Mouse (Mus musculus) midbrain, embryonic 15.5 days (tissue): ENCODE data around the gene Gm20388. TPM values are rescaled to one million over a fixed set of nuclear protein-coding genes. Genes with fewer than 3 reads are reported as not detected.

Experiments used
- ATAC-seq: fragments of 200-750 bp; cut with Nextera tagmentation; replicated peaks from 2 replicates; pipeline ENCODE4 v1.8.0; 2017; ENCODE audit warnings: moderate TSS enrichment
- H3K27ac ChIP-seq: fragments of 300-500 bp; sonication (generic); 2 replicates; pipeline ENCODE4 v1.5.1; 2015; ENCODE audit warnings: mild to moderate bottlenecking, inconsistent platforms
- H3K27me3 ChIP-seq: fragments of 300-500 bp; sonication (generic); replicated peaks from 2 replicates; pipeline ENCODE4 v1.6.1; 2015; ENCODE audit warnings: inconsistent platforms
- H3K36me3 ChIP-seq: fragments of 300-500 bp; sonication (generic); replicated peaks from 2 replicates; pipeline ENCODE4 v1.6.1; 2015; ENCODE audit warnings: inconsistent platforms
- H3K4me1 ChIP-seq: fragments of 300-500 bp; sonication (generic); 2 replicates; pipeline ENCODE4 v1.6.1; 2015; ENCODE audit warnings: inconsistent platforms
- H3K4me2 ChIP-seq: fragments of 300-500 bp; sonication (generic); 2 replicates; pipeline ENCODE4 v1.6.1; 2015; ENCODE audit warnings: inconsistent platforms, mild to moderate bottlenecking, moderate library complexity
- H3K4me3 ChIP-seq: fragments of 300-500 bp; sonication (generic); 2 replicates; pipeline ENCODE4 v1.5.1; 2015; ENCODE audit warnings: mild to moderate bottlenecking, inconsistent platforms
- H3K9ac ChIP-seq: fragments of 300-500 bp; sonication (generic); 2 replicates; pipeline ENCODE4 v1.6.1; 2015; ENCODE audit warnings: mild to moderate bottlenecking, inconsistent platforms
- H3K9me3 ChIP-seq: fragments of 300-500 bp; sonication (generic); 2 replicates; pipeline ENCODE4 v1.6.1; 2016; ENCODE audit warnings: inconsistent platforms
- WGBS: fragments of 180-500 bp; shearing (Covaris S2); methylation state at CpG from one replicate; pipeline ENCODE4 v1.1.7; 2015; ENCODE audit warnings: mixed read lengths; 5-methylcytosine and 5-hydroxymethylcytosine counted together
- polyA plus RNA-seq: library from polyadenylated mRNA; unstranded; fragments of >200 nt; fragmentation: Nextera tagmentation; extraction: Ambion mirVana; gene quantifications from 2 replicates; pipeline ENCODE4 v1.2.1, GENCODE M21; 2015

Gene Gm20388
- polyA plus RNA-seq, 1 experiment from 2014 or later = 5.6 TPM

DNA sequence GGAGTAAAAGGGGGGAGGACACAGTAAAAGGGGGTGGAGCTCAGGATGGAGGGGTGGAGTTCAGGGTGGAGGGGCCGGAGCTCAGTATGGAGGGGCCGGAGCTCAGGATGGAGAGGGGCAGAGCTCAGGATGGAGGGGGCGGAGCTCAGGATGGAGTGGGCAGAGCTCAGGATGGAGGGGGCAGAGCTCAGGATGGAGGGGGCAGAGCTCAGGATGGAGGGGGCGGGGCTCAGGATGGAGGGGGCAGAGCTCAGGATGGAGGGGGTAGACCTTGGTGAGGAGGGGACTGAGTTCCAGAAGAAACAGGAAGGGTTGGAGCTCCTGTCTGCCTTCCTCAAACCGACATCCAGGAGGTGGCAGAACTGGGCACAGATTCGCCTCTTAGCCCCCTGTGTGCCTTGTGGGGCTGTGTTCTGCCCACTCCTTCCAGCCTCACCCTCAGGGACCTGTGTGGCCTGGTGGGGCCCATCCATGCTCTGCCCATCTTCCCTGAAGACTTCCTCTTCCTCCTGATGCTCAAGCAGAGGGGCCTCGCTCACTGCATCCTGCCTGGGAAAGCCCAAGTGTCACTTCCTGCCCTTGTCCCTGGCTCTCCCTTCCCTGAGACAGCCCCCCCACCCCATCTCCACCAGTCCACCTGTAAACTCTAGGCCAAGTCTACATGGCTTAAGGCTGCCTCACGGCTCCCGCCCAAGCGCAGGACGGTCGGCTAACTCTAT lies 2586.5 kb downstream of the Gm20388 start:
- no peak for ATAC-seq
- Histone ChIP-seq H3K9me3 (no peaks in the 10 kb centered on the region), H3K27me3 (no peaks in the 10 kb centered on the region), H3K27ac (no peak overlapping the region), H3K4me2 (no peak overlapping the region), H3K36me3 (no peaks in the 10 kb centered on the region), H3K4me1 (no peaks in the 10 kb centered on the region), H3K4me3 (no peak overlapping the region), H3K9ac (no peak overlapping the region)
- WGBS = 85% methylated on average over 12 of the region's 12 CpGs

DNA sequence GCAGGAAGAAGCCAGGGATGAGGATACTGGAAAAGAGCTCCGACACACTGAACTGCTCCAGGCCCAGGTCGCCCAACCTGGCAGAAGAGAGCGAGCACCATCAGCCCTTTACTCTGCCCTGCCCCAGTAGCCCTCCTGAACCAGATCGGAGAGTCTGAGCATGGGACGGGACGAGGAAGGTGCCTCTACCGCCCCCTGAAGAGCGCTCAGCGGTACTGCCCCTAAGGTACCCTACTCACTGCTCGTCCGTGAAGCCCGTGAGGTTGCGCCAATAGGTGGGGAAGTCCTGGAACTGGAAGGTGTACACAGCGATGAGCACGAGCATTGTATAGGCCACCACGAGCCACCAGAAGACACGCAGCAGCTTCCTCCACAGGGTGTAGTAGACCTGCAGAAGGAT lies 2587.3 kb downstream of the Gm20388 start:
- no peak for ATAC-seq
- Histone ChIP-seq H3K9me3 (no peaks in the 10 kb centered on the region), H3K9ac (no peak overlapping the region), H3K27me3 (no peaks in the 10 kb centered on the region), H3K27ac (no peak overlapping the region), H3K4me3 (no peak overlapping the region), H3K4me1 (no peaks in the 10 kb centered on the region), H3K36me3 (no peaks in the 10 kb centered on the region), H3K4me2 (no peak overlapping the region)
- 65% methylated on average over 17 of the region's 17 CpGs for WGBS

DNA sequence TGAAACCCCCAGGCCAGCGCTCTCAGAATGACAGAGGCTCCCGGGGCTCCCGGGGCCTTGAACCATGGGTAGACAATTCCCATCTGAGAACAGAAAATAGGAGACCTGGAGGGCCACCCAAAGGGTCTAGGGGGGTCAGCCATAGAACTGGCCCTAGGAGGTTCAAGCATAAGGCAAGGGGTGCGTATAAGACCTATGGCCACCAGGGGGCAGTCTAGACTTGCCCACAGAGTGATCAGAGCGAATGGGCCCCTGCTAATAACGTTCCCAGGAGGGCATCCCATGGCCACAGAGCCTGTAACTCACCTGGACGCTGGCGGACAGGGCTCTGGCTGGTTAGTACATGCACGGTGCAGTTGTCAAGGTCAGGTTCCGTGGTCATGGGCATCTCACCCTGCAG lies 2590.2 kb downstream of the Gm20388 start:
- Histone ChIP-seq H3K4me3 (no peak overlapping the region), H3K36me3 (no peaks in the 10 kb centered on the region), H3K9me3 (no peaks in the 10 kb centered on the region), H3K9ac (no peak overlapping the region), H3K4me2 (no peak overlapping the region), H3K4me1 (no peaks in the 10 kb centered on the region), H3K27me3 (no peaks in the 10 kb centered on the region), H3K27ac (no peak overlapping the region)
- 36% methylated on average over 10 of the region's 10 CpGs for WGBS
- ATAC-seq = 0 out of 2 replicates have a peak, but pooled peaks have one; percentile 37

- no peak overlapping the region for H3K27ac ChIP-seq
- H3K4me1 ChIP-seq = no peaks in the 10 kb centered on the region
These were observed 2600.9 kb downstream of the Gm20388 start for GRCm38 (mm10) chr8:122511552-122511951.

DNA sequence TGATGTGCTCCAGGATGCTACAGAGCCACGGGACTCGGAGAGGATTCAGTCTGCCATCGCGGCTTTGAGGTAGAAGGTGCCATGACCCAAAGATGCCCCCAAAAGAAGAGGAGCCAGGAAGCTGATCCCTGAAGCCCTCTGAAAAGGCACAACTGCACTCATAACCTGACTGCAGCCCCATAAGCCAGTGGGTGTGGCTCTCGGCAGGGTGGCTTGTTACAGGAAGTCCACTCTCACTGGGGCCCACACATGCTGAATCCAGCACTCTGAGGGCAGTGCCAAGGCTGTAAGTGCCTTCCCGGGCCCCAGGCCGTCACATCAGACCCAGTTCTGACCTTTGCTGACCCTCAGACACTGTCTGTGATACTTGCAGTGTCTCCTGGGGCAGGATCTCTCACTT lies 2601.8 kb downstream of the Gm20388 start:
- no peak overlapping the region for H3K4me2 ChIP-seq
- no peaks in the 10 kb centered on the region for H3K9me3 ChIP-seq
- 80% methylated on average over 7 of the region's 7 CpGs for WGBS
- H3K27ac ChIP-seq = no peak overlapping the region
- H3K4me1 ChIP-seq = no peaks in the 10 kb centered on the region
- H3K27me3 ChIP-seq = no peaks in the 10 kb centered on the region
- H3K4me3 ChIP-seq = no peak overlapping the region
- H3K36me3 ChIP-seq = no peaks in the 10 kb centered on the region
- ATAC-seq = no peak
- no peak overlapping the region for H3K9ac ChIP-seq

More at GRCm38 (mm10) chr8:122511552-122511951, 2600.9 kb downstream of the Gm20388 start:
- 81% methylated on average over 16 of the region's 16 CpGs for WGBS
- Histone ChIP-seq H3K4me2 (no peak overlapping the region), H3K27me3 (no peaks in the 10 kb centered on the region), H3K9ac (no peak overlapping the region), H3K36me3 (no peaks in the 10 kb centered on the region), H3K9me3 (no peaks in the 10 kb centered on the region), H3K4me3 (no peak overlapping the region)
- no peak for ATAC-seq

DNA sequence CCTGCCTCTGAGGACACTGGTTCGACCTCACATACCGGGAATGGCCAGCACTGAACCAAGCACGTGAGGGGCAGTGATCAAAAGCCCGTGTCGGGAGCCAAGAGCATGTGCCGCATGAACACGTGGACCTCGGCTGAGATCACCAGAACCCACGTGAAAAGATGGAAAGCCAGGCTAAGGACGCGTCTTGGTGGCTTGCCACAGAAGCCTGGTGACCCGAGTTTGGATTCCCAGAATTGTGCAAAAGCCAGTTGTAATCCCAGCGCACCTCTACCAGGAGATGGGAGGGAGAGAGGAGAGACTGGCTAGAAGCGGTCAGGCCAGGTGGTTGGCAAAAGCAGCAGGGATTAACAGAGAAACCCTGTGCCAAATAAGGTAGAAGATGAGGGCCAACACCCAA lies 2605.1 kb downstream of the Gm20388 start:
- Histone ChIP-seq H3K9me3 (no peaks in the 10 kb centered on the region), H3K4me2 (no peak overlapping the region), H3K9ac (no peak overlapping the region), H3K4me3 (no peak overlapping the region), H3K4me1 (no peaks in the 10 kb centered on the region), H3K27me3 (no peaks in the 10 kb centered on the region), H3K36me3 (no peaks in the 10 kb centered on the region), H3K27ac (no peak overlapping the region)
- ATAC-seq = no peak
- WGBS = 90% methylated on average over 14 of the region's 14 CpGs

DNA sequence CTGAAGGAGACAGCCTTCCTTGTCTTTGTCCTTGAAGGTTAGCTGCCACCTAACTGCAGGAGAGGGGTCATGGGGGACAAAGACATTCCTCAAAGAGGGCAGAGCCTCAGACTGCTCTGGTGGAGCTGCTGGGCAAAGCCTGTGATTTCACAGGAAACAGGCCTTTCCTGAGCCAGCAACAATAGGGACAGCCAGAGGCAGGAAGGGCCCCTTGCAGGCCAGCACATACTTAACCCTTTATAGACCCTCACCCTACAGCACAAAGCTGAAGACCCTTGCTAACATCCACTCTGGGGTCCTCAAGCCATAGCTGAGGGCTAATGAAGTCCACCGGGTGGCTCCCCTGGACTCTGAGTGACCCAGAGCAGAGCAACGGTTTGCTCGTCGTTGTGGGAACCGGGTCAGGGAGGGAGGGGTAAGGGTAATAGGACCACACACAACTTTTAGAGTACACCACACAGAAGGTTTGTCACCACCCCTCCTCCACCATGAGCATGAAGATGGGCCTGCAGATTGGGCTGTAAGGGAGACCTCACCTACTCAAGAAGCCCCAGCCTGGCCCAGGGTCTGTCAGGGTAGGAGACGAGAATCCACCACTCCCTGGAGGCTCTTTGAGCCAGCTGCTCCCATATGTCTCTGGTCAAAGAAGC lies 2607.0 kb downstream of the Gm20388 start:
- H3K4me2 ChIP-seq = no peak overlapping the region
- no peak overlapping the region for H3K9ac ChIP-seq
- 34% methylated on average over 6 of the region's 6 CpGs for WGBS
- ATAC-seq = no peak
- H3K27me3 ChIP-seq = no peaks in the 10 kb centered on the region
- H3K9me3 ChIP-seq = no peaks in the 10 kb centered on the region
- H3K4me1 ChIP-seq = no peaks in the 10 kb centered on the region
- H3K4me3 ChIP-seq = no peak overlapping the region
- no peak overlapping the region for H3K27ac ChIP-seq
- H3K36me3 ChIP-seq = no peaks in the 10 kb centered on the region

DNA sequence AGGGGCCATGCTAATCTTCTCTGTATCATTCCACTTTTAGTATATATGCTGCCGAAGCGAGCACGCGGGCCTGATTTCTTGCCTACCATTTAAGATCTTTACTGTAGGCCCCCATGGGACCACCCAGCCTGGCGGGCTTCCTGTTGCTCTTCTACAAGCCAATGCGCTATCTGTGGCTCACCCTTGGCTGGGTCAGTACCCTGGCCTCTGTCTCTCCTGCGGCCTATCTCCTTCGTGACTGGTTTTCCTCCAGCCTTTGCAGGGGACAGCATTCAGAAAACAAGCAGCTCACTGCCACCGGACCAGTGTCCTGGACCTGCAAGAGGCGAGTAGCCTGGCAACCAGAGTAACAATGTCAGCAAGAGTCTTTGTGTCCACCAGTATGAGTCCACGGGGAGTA lies 2610.0 kb downstream of the Gm20388 start:
- ATAC-seq = no peak
- Histone ChIP-seq H3K9ac (no peak overlapping the region), H3K9me3 (no peaks in the 10 kb centered on the region), H3K36me3 (no peaks in the 10 kb centered on the region), H3K4me3 (no peak overlapping the region), H3K4me2 (no peak overlapping the region), H3K27ac (no peak overlapping the region), H3K4me1 (peaks cover 18% of the 10 kb centered on the region), H3K27me3 (no peaks in the 10 kb centered on the region)
- 75% methylated on average over 11 of the region's 11 CpGs for WGBS

- Histone ChIP-seq H3K27ac (peak overlapping the region; percentile 19; the same call in 1 of the 2 replicates), H3K9ac (no peak overlapping the region)
- no peak; the same call in 1 of the 2 replicates for ATAC-seq
These were observed 2612.4 kb downstream of the Gm20388 start for GRCm38 (mm10) chr8:122522796-122523651.

DNA sequence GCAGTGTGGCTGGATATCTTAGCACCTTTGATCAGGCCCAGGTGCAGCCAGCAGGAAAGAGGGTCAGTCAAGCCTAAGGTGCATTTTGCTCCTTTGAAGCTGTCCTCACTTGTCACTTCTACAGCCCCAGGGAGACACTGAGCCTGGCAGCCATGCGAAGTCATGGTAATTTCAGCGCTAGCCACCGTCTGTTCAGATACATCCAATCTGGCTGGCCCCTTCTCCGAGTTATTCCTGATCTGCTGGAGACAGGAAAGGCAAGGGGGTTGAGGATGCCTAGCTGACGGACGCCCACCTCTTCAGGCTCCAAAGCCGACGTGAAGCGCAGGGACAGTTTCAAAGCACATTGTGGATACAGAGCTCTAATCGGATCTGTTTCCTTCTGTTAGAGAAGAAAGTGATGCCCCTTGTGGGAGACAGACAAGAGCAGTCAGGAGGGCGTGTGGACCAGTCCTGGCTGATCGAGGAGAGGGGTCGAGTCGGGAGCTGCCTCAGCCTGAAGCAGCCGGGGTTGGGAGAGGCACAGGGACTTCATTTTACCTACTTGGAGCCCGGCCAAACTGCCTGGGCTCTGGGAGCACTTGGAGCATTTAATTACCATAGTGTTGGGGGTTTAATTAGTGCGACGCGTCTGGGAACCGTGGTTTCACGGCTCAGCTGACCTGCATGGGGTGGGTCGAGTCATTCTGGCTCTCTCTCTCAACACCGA lies 2613.2 kb downstream of the Gm20388 start:
- Histone ChIP-seq H3K9ac (no peak overlapping the region), H3K4me3 (no peak overlapping the region)
- ATAC-seq = no peak

More at GRCm38 (mm10) chr8:122522796-122523651, 2612.4 kb downstream of the Gm20388 start:
- 57% methylated on average over 14 of the region's 14 CpGs for WGBS
- Histone ChIP-seq H3K4me2 (peak overlapping the region; percentile 26), H3K9me3 (no peaks in the 10 kb centered on the region), H3K36me3 (no peaks in the 10 kb centered on the region), H3K4me1 (peaks cover 18% of the 10 kb centered on the region), H3K27me3 (no peaks in the 10 kb centered on the region), H3K4me3 (no peak overlapping the region)

GRCm38 (mm10) chr8:122524506-122524905 lies 2613.9 kb downstream of the Gm20388 start:
- no peaks in the 10 kb centered on the region for H3K27me3 ChIP-seq
- peak overlapping the region; percentile 26; the same call in 1 of the 2 replicates for H3K4me2 ChIP-seq
- no peak overlapping the region for H3K4me3 ChIP-seq
- H3K4me1 ChIP-seq = peaks cover 18% of the 10 kb centered on the region
- ATAC-seq = no peak
- H3K36me3 ChIP-seq = no peaks in the 10 kb centered on the region
- 81% methylated on average over 6 of the region's 6 CpGs for WGBS
- no peak overlapping the region for H3K9ac ChIP-seq
- H3K9me3 ChIP-seq = no peaks in the 10 kb centered on the region
- H3K27ac ChIP-seq = no peak overlapping the region

More for the DNA sequence above, 2613.2 kb downstream of the Gm20388 start:
- Histone ChIP-seq H3K36me3 (no peaks in the 10 kb centered on the region), H3K4me1 (peaks cover 18% of the 10 kb centered on the region), H3K27me3 (no peaks in the 10 kb centered on the region), H3K9me3 (no peaks in the 10 kb centered on the region), H3K4me2 (peak overlapping the region; percentile 26), H3K27ac (peak overlapping the region; percentile 19; the same call in 1 of the 2 replicates)
- 8% methylated on average over 23 of the region's 23 CpGs for WGBS

- no peak for ATAC-seq
- 82% methylated on average over 6 of the region's 6 CpGs for WGBS
- no peaks in the 10 kb centered on the region for H3K9me3 ChIP-seq
These were observed 2614.4 kb downstream of the Gm20388 start for GRCm38 (mm10) chr8:122525004-122525403.

More at GRCm38 (mm10) chr8:122525004-122525403, 2614.4 kb downstream of the Gm20388 start:
- Histone ChIP-seq H3K4me2 (no peak overlapping the region), H3K4me3 (no peak overlapping the region), H3K9ac (no peak overlapping the region), H3K27me3 (no peaks in the 10 kb centered on the region), H3K27ac (no peak overlapping the region), H3K4me1 (peaks cover 18% of the 10 kb centered on the region), H3K36me3 (no peaks in the 10 kb centered on the region)
